Mouse (Mus musculus) MEL (cell line): ENCODE measurements around the gene Mast1. TPM values are rescaled to one million over a fixed set of nuclear protein-coding genes. Genes with fewer than 3 reads are reported as not detected.

Experiments used
- DNase-seq: peaks from one replicate; pipeline ENCODE4 v3.0.0; 2011; ENCODE audit warnings: low read depth, low spot score
- H3K27ac ChIP-seq: 2 replicates; pipeline ENCODE4 v1.5.1; 2012; ENCODE audit warnings: low read depth, mild to moderate bottlenecking, control low read depth, low read length, moderate library complexity; ENCODE audit not compliant: control insufficient read depth
- H3K27me3 ChIP-seq, 2 experiments: fragments of 150-350 bp in 1 of 2; sonication (generic) in 1 of 2; 2 replicates each; pipeline ENCODE4 v1.6.1; 2012; ENCODE audit warnings: low read length in 2 of 2, mild to moderate bottlenecking in 2 of 2, improper control_type of control experiment in 1 of 2, moderate library complexity in 1 of 2; ENCODE audit not compliant: insufficient read depth in 2 of 2, control insufficient read depth in 1 of 2
- H3K36me3 ChIP-seq, 2 experiments: 2 replicates each; pipeline ENCODE4 v1.6.1; 2012 to 2014; ENCODE audit warnings: low read length in 2 of 2, improper control_type of control experiment in 1 of 2, inconsistent platforms in 1 of 2, mild to moderate bottlenecking in 1 of 2; ENCODE audit not compliant: insufficient read depth in 2 of 2, control insufficient read depth in 1 of 2
- H3K4me1 ChIP-seq, 2 experiments: fragments of 150-350 bp in 1 of 2; sonication (generic) in 1 of 2; 2 replicates each; pipeline ENCODE4 v1.6.1; 2012; ENCODE audit warnings: low read length in 2 of 2, improper control_type of control experiment in 1 of 2, mild to moderate bottlenecking in 1 of 2; ENCODE audit not compliant: insufficient read depth in 2 of 2, control insufficient read depth in 1 of 2
- H3K4me3 ChIP-seq, 2 experiments: fragments of 150-350 bp in 1 of 2; sonication (generic) in 1 of 2; 2 replicates each; pipeline ENCODE4 v1.5.1; 2012; ENCODE audit warnings: low read depth in 2 of 2, low read length in 2 of 2, mild to moderate bottlenecking in 2 of 2, moderate library complexity in 2 of 2, control low read depth in 1 of 2, improper control_type of control experiment in 1 of 2; ENCODE audit not compliant: control insufficient read depth in 1 of 2, insufficient read depth in 1 of 2
- H3K79me2 ChIP-seq: 2 replicates; pipeline ENCODE4 v1.6.1; 2012; ENCODE audit warnings: mild to moderate bottlenecking, low read length, moderate library complexity; ENCODE audit not compliant: control insufficient read depth, poor library complexity, insufficient read depth
- H3K9ac ChIP-seq: 2 replicates; pipeline ENCODE4 v1.6.1; 2012; ENCODE audit warnings: low read depth, mild to moderate bottlenecking, control low read depth, low read length, moderate library complexity; ENCODE audit not compliant: control insufficient read depth, poor library complexity, severe bottlenecking
- H3K9me3 ChIP-seq: fragments of 150-350 bp; sonication (generic); replicated peaks from 2 replicates; pipeline ENCODE4 v1.6.1; 2012; ENCODE audit warnings: mild to moderate bottlenecking, low read length, improper control_type of control experiment, moderate library complexity; ENCODE audit not compliant: insufficient read depth
- BHLHE40 ChIP-seq: IDR thresholded peaks from 2 replicates; pipeline ENCODE4 v1.6.1; 2012; ENCODE audit warnings: low read depth, mild to moderate bottlenecking, inconsistent platforms, low read length, improper control_type of control experiment, borderline replicate concordance
- CHD1 ChIP-seq: IDR thresholded peaks from 2 replicates; pipeline ENCODE4 v1.6.1; 2012; ENCODE audit warnings: low read depth, mild to moderate bottlenecking, inconsistent platforms, low read length, improper control_type of control experiment
- CHD2 ChIP-seq: IDR thresholded peaks from 2 replicates; pipeline ENCODE4 v1.6.1; 2011; ENCODE audit warnings: low read length, improper control_type of control experiment
- CTCF ChIP-seq, 3 experiments: IDR thresholded peaks in 2 of 3; conservative IDR thresholded peaks in 1 of 3; 2 replicates each; pipeline ENCODE4 v1.5.1; 2011 to 2012; ENCODE audit warnings: low read length in 3 of 3, low read depth in 2 of 3, mild to moderate bottlenecking in 2 of 3, improper control_type of control experiment in 1 of 3, inconsistent platforms in 1 of 3, mixed read lengths in 1 of 3, moderate library complexity in 1 of 3; ENCODE audit not compliant: control insufficient read depth in 1 of 3, insufficient read depth in 1 of 3, poor library complexity in 1 of 3, severe bottlenecking in 1 of 3
- E2F4 ChIP-seq: IDR thresholded peaks from 2 replicates; pipeline ENCODE4 v1.6.1; 2011; ENCODE audit warnings: low read depth, low read length, improper control_type of control experiment, borderline replicate concordance
- ELF1 ChIP-seq: IDR thresholded peaks from 2 replicates; pipeline ENCODE4 v1.6.1; 2014; ENCODE audit warnings: low read depth, mild to moderate bottlenecking, inconsistent platforms, low read length, improper control_type of control experiment, moderate library complexity
- EP300 ChIP-seq, 2 experiments: IDR thresholded peaks; 2 replicates each; pipeline ENCODE4 v1.6.1; 2011; ENCODE audit warnings: improper control_type of control experiment in 2 of 2, low read length in 2 of 2, low read depth in 1 of 2, mild to moderate bottlenecking in 1 of 2
- ETS1 ChIP-seq: IDR thresholded peaks from 2 replicates; pipeline ENCODE4 v1.6.1; 2012; ENCODE audit warnings: low read depth, mild to moderate bottlenecking, inconsistent platforms, low read length, improper control_type of control experiment, moderate library complexity
- HCFC1 ChIP-seq: IDR thresholded peaks from 2 replicates; pipeline ENCODE4 v1.6.1; 2012; ENCODE audit warnings: low read depth, mild to moderate bottlenecking, inconsistent platforms, low read length, improper control_type of control experiment, moderate library complexity
- JUND ChIP-seq: IDR thresholded peaks from 2 replicates; pipeline ENCODE4 v1.6.1; 2011; ENCODE audit warnings: low read depth, mild to moderate bottlenecking, improper control_type of control experiment, low read length
- KAT2A ChIP-seq: conservative IDR thresholded peaks from 2 replicates; pipeline ENCODE4 v1.6.1; 2012; ENCODE audit warnings: low read depth, low read length, improper control_type of control experiment, inconsistent platforms
- MAZ ChIP-seq: IDR thresholded peaks from 2 replicates; pipeline ENCODE4 v1.6.1; 2012; ENCODE audit warnings: low read depth, mild to moderate bottlenecking, inconsistent platforms, low read length, improper control_type of control experiment
- MEF2A ChIP-seq: IDR thresholded peaks from 2 replicates; pipeline ENCODE4 v1.6.1; 2014; ENCODE audit warnings: low read depth, mild to moderate bottlenecking, inconsistent platforms, low read length, improper control_type of control experiment; ENCODE audit not compliant: poor library complexity, insufficient replicate concordance, severe bottlenecking; ENCODE audit errors: extremely low read depth
- MXI1 ChIP-seq: IDR thresholded peaks from 2 replicates; pipeline ENCODE4 v1.6.1; 2011; ENCODE audit warnings: mild to moderate bottlenecking, low read depth, low read length, improper control_type of control experiment
- MYB ChIP-seq: IDR thresholded peaks from 2 replicates; pipeline ENCODE4 v1.6.1; 2011; ENCODE audit warnings: mild to moderate bottlenecking, low read depth, low read length, improper control_type of control experiment
- MYC ChIP-seq: IDR thresholded peaks from 2 replicates; pipeline ENCODE4 v1.6.1; 2011; ENCODE audit warnings: low read depth, mild to moderate bottlenecking, low read length, improper control_type of control experiment, moderate library complexity
- NELFE ChIP-seq: IDR thresholded peaks from 2 replicates; pipeline ENCODE4 v1.6.1; 2011; ENCODE audit warnings: low read depth, low read length, improper control_type of control experiment
- NRF1 ChIP-seq: IDR thresholded peaks from 2 replicates; pipeline ENCODE4 v1.6.1; 2014; ENCODE audit warnings: low read depth, mild to moderate bottlenecking, inconsistent platforms, low read length, improper control_type of control experiment, moderate library complexity; ENCODE audit not compliant: poor library complexity, insufficient read depth, severe bottlenecking
- POLR2A ChIP-seq, 2 experiments: IDR thresholded peaks; 2 replicates each; pipeline ENCODE4 v1.6.1; 2011 to 2012; ENCODE audit warnings: low read length in 2 of 2, mild to moderate bottlenecking in 2 of 2, control low read depth in 1 of 2, improper control_type of control experiment in 1 of 2, low read depth in 1 of 2, moderate library complexity in 1 of 2; ENCODE audit not compliant: control insufficient read depth in 1 of 2, insufficient read depth in 1 of 2, poor library complexity in 1 of 2
- POLR2AphosphoS2 ChIP-seq: IDR thresholded peaks from 2 replicates; pipeline ENCODE4 v1.6.1; 2011; ENCODE audit warnings: low read length, improper control_type of control experiment
- POLR2AphosphoS5 ChIP-seq: IDR thresholded peaks from 2 replicates; pipeline ENCODE4 v1.6.1; 2012; ENCODE audit warnings: low read depth, borderline replicate concordance, mild to moderate bottlenecking, inconsistent platforms, low read length, moderate library complexity, mixed read lengths
- SIN3A ChIP-seq: IDR thresholded peaks from 2 replicates; pipeline ENCODE4 v1.6.1; 2012; ENCODE audit warnings: low read length, improper control_type of control experiment, inconsistent platforms
- SMC3 ChIP-seq: IDR thresholded peaks from 2 replicates; pipeline ENCODE4 v1.6.1; 2011; ENCODE audit warnings: low read depth, low read length, improper control_type of control experiment
- TBP ChIP-seq: IDR thresholded peaks from 2 replicates; pipeline ENCODE4 v1.8.0; 2011; ENCODE audit warnings: low read depth, low read length, improper control_type of control experiment
- TCF12 ChIP-seq: IDR thresholded peaks from 2 replicates; pipeline ENCODE4 v1.6.1; 2014; ENCODE audit warnings: low read depth, mild to moderate bottlenecking, inconsistent platforms, low read length, improper control_type of control experiment, moderate library complexity
- USF1 ChIP-seq: IDR thresholded peaks from 2 replicates; pipeline ENCODE4 v1.6.1; 2014; ENCODE audit warnings: low read depth, mild to moderate bottlenecking, inconsistent platforms, low read length, improper control_type of control experiment, moderate library complexity
- USF2 ChIP-seq, 2 experiments: IDR thresholded peaks; 2 replicates each; pipeline ENCODE4 v1.6.1; 2011 to 2012; ENCODE audit warnings: improper control_type of control experiment in 2 of 2, low read length in 2 of 2, borderline replicate concordance in 1 of 2, inconsistent platforms in 1 of 2, low read depth in 1 of 2, mild to moderate bottlenecking in 1 of 2; ENCODE audit not compliant: insufficient read depth in 1 of 2
- ZC3H11A ChIP-seq: IDR thresholded peaks from 2 replicates; pipeline ENCODE4 v1.6.1; 2012; ENCODE audit warnings: low read depth, mild to moderate bottlenecking, inconsistent platforms, low read length, improper control_type of control experiment
- ZMIZ1 ChIP-seq: IDR thresholded peaks from 2 replicates; pipeline ENCODE4 v1.6.1; 2012; ENCODE audit warnings: low read depth, mild to moderate bottlenecking, inconsistent platforms, low read length, improper control_type of control experiment, moderate library complexity
- polyA plus RNA-seq, 2 experiments: library from polyadenylated mRNA; stranded (reverse) in 1 of 2; unstranded in 1 of 2; fragments of >175 nt in 1 of 2; fragments of >200 nt in 1 of 2; gene quantifications; 2 replicates each; pipeline versions ENCODE4 v1.2.1 to v1.2.4; 2012; ENCODE audit warnings: low replicate concordance in 2 of 2, low read depth in 1 of 2; ENCODE audit not compliant: insufficient read length in 2 of 2, insufficient read depth in 1 of 2, missing spikeins in 1 of 2
- total RNA-seq: library from RNA; depleted of rRNA; stranded (reverse); fragments of 300-350 nt; gene quantifications from 2 replicates; pipeline ENCODE4 v1.2.3, GENCODE M21; 2012

Mast1 gene
- total and polyA plus RNA-seq, 3 experiments: 0.77 to 4.5 TPM; not detected in 1

DNA sequence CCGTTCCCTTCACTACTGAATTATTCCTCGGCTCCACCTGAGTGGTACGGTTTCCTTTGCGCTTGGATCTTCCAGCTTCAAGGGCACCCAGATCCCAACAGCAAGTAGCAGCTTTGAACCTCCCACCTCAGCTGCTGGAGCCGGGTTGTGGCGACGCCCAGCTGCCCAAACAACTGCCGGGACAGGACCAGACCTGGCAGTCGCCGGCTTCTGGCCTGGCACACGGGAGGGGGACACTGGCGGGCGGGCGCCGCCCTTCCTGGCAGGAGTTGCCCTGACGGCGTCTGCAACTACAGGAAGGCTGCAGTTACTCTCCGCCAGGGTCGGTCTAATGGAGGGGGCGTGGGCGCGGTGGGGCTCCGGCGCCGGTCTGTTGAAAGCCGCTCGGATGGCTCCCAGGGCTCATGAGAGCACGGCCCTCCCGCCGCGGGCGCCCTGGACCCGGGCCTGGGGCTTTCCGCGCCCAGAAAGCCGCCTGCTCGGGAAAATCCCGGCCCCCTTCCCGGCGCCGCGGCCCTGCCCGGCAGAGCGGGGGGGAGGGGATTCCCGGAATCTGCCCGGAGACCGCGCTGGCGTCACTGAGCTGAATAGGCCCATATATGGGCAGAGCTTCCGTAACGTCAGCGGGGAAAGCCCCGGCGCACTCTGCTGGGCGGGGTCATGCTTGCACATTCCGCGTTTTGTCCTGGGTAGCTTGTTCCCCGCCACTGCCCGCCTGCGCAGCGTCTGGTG, 39.0 kb upstream of the Mast1 start:
- peak; percentile 94 for DNase-seq
- H3K4me1 ChIP-seq: peaks cover 4 to 39% of the 10 kb centered on the region in 2 experiments; a peak in 3 of 4 replicates
- peak overlapping the region; percentile 84 to 86 for H3K4me3 ChIP-seq
- H3K27me3 ChIP-seq: no peaks in the 10 kb centered on the region
- no peaks in the 10 kb centered on the region for H3K9me3 ChIP-seq
- TF ChIP-seq ETS1 (peak; percentile 92), JUND (no peak), HCFC1 (0 out of 2 replicates have a peak, but pooled peaks have one; percentile 57), EP300 (IDR thresholded peaks at IDR 0.05; ENCODE audit: low read depth in 1 of 2, low read length in 2 of 2) (no peak; a peak in 1 of 4 replicates), CTCF (IDR thresholded peaks at IDR 0.05 in 2 of 3, conservative IDR thresholded peaks at IDR 0.05 in 1 of 3; ENCODE audit: control insufficient read depth in 1 of 3, insufficient read depth in 1 of 3, low read depth in 2 of 3, low read length in 3 of 3, poor library complexity in 1 of 3, severe bottlenecking in 1 of 3) (peak in 2 of 3 experiments; percentile 30 to 34; a peak in 3 of 6 replicates), TCF12 (peak; percentile 45), NRF1 (peak; percentile 65), ELF1 (peak; percentile 32; the same call in 1 of the 2 replicates), ZC3H11A (no peak), MYC (no peak), POLR2AphosphoS2 (peak; percentile 70; the same call in 1 of the 2 replicates), TBP (0 out of 2 replicates have a peak, but pooled peaks have one; percentile 28), MYB (no peak), MAZ (peak; percentile 70; the same call in 1 of the 2 replicates), MEF2A (no peak), BHLHE40 (0 out of 2 replicates have a peak, but pooled peaks have one; percentile 22), USF1 (0 out of 2 replicates have a peak, but pooled peaks have one; percentile 4), POLR2AphosphoS5 (peak; percentile 76; the same call in 1 of the 2 replicates), E2F4 (no peak), USF2 (IDR thresholded peaks at IDR 0.05; ENCODE audit: borderline replicate concordance in 1 of 2, insufficient read depth in 1 of 2, low read depth in 1 of 2, low read length in 2 of 2) (no peak), SMC3 (peak; percentile 10; the same call in 1 of the 2 replicates), MXI1 (peak; percentile 81), ZMIZ1 (peak; percentile 62), NELFE (0 out of 2 replicates have a peak, but pooled peaks have one; percentile 18), CHD1 (no peak), KAT2A (peak; percentile 39; the same call in 1 of the 2 replicates), SIN3A (peak; percentile 90), POLR2A (IDR thresholded peaks at IDR 0.05; ENCODE audit: control insufficient read depth in 1 of 2, insufficient read depth in 1 of 2, low read depth in 1 of 2, low read length in 2 of 2, poor library complexity in 1 of 2) (peak; percentile 43 to 71; a peak in 2 of 4 replicates), CHD2 (no peak)
- H3K9ac ChIP-seq: peak overlapping the region; percentile 88
- H3K36me3 ChIP-seq: peaks cover 4 to 20% of the 10 kb centered on the region in 2 experiments; a peak in 3 of 4 replicates
- peak overlapping the region; percentile 89 for H3K27ac ChIP-seq
- H3K79me2 ChIP-seq: peaks cover 26% of the 10 kb centered on the region
